Mouse (Mus musculus): ENCODE data around the gene Adamts17.

Adamts17 gene

DNA sequence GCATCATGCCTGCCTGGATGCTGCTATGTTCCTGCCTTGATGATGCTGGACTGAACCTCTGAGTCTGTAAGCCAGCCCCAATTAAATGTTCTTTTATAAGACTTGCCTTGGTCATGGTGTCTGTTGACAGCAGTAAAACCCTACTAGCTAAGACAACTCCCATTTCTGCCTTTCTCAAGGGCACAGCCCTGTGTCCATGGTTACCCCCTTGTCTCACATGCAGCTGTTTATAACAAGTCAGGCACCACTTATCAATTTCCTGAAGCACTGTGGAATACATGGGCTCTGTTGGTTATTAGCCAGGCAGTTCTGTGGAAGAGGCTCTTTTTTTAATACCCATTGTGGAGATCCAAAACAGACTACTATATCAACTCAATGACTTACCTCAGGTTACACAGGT, 193.1 kb downstream of the Adamts17 start:
- CTCF ChIA-PET, result no interaction called here

DNA sequence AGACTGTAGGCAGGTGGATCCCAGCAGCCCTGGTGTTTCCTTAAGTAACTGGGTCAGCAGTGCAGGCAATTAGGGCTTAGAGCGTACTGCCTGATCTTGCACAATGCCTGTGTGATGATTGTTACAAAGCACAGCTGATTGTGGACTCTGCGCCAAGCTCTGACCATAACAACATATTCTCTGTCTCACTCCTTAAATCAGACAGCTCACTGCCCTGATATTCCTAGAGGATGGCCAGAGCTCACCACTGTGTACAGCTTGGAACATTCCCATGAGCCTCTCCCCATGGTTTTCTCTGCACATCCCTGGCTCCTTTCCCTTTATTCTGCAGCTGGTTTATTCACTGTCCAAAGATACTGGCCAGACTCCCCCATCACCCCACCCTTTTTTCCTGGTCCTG, 194.8 kb downstream of the Adamts17 start:
- CTCF ChIA-PET, result no interaction called here

GRCm38 (mm10) chr7:67035246-67035645, 195.7 kb downstream of the Adamts17 start:
- CTCF ChIA-PET, result no interaction called here

DNA sequence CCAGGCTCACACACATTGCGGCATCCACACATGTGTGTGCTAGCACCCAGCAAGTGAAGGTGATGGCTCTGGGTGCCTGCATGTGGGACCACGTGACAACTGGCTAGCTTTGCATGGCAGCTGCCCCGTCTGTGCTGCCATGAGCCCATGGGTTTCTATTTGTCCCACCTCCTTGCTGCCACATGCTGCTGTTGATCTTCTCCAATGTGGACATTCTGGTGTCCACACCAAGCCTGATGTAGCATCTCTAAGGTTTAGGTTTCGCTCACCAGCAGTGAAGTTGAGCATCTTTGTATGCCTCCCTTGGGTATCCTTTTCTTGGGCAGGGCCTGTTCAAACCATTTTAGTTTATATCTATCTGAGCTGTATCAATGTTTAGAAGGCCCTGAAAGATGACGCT, 196.1 kb downstream of the Adamts17 start:
- CTCF ChIA-PET, result no interaction called here

- CTCF ChIA-PET, result no interaction called here
Measured at GRCm38 (mm10) chr7:67036502-67037485, 197.3 kb downstream of the Adamts17 start.

DNA sequence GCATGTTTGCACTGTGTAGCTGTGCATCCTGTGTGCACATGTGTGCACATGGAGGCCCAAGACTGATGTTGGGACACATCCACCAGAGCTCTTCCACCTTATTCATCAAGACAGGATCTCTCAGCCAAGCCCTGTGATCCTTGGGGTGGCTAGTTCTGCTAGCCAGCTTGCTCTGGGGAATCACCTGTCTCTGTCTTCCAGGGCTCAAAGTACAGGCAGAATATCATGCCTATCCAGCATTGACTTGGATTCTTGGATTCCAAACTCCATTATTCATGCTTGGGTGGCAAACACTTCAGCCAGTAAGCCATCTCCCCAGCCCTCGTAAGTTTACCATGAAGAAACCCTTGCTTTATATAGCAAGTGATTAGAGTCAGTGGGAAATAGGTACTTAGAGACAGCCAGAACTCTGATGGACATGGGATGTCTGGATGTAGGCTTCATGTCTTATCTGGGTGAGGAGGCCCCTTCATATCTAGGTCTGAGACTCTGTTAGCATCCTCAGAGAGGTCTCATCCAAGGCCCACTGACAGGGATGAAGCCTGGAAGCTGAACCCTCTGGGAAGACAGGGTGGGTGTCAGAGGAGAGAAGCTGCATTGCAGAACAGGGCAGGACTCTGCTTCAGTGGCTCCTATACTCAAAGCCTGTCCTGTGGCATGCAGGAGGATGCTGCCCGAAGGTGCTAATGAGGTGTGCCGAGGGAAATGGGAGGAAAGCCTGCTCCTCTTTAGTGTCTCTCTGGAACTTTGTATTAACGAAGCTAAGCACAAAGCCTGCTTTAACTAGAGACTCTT, 198.4 kb downstream of the Adamts17 start:
- CTCF ChIA-PET, result no interaction called here

GRCm38 (mm10) chr7:67039143-67039542, 199.6 kb downstream of the Adamts17 start:
- CTCF ChIA-PET, result no interaction called here

GRCm38 (mm10) chr7:67039861-67040260, 200.3 kb downstream of the Adamts17 start:
- CTCF ChIA-PET, result no interaction called here

DNA sequence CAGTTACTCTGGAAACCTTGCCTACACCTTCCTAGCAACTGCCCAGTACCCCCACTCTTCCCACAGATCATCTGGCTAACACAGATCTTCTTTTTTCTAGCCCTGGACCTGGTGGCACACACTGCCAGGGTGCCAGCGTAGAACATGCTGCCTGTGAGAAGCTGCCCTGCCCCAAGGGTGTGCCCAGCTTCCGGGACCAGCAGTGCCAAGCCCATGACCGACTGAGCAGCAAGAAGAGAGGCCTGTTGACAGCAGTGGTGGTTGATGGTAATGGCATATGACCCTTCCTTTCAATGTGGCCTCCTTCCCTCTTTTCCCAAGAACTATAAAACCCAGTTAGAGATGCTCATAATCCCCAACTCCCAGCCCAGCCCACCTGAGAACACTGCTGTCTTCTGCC, 202.2 kb downstream of the Adamts17 start:
- CTCF ChIA-PET, result no interaction called here

GRCm38 (mm10) chr7:67044121-67044817, 204.7 kb downstream of the Adamts17 start:
- CTCF ChIA-PET, result no interaction called here

DNA sequence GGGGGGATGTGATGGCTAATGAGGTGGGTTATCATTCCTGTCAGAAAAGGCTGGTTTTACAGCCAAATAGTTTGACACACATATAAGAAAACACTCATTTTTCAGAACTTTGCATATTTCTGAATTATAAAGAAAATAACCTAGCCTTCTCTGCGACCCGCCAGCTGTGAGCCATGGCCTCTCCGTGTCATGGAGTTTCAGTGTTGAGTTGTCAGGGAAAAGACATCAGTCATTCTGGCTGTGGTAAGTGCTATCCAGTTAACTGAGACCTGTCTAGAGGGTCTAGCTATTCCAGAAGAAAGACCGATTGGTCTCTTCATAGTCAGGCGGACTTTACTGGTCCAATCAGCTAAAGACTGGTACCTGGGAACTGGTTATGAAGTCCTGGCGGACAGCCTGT, 205.7 kb downstream of the Adamts17 start:
- CTCF ChIA-PET, result no interaction called here

DNA sequence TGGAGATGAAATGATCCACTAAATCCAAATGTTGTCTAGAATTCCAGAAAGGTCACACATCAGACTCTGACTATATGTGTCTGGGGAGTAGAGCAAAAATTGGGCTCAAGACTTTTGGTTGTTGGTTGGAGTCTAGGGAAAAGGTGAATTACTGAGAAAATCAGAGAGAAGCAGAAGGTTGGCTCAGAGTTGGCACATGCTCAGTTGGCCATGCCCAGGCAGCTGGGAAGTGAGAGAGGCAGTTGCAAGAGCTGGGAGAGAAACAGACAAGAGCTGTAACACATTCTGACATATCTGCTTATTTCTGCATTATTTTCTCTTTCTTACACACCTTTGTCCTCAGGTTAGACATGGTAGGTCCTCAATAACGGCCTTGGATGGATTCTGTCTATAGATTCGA, 209.7 kb downstream of the Adamts17 start:
- CTCF ChIA-PET, result no interaction called here

DNA sequence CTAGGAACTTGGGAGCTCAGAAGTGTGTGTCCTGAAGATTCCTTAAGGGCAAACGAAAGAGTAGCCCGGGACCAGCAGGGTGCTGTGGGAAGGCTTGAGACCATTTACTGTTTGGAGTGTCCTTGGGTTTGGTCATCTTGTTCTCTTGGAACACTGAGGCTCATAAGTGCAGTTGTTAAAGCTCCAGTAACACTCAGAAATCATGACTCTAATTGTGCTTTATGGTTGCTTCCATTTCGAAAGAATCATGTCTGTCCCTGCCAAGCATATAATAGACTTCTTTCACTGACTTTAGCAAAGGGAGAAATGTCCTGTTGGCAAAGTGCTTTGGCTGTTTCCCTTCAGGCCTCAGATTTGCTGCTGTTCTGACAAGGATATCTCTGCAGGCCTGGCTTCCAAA, 210.9 kb downstream of the Adamts17 start:
- CTCF ChIA-PET, result no interaction called here

DNA sequence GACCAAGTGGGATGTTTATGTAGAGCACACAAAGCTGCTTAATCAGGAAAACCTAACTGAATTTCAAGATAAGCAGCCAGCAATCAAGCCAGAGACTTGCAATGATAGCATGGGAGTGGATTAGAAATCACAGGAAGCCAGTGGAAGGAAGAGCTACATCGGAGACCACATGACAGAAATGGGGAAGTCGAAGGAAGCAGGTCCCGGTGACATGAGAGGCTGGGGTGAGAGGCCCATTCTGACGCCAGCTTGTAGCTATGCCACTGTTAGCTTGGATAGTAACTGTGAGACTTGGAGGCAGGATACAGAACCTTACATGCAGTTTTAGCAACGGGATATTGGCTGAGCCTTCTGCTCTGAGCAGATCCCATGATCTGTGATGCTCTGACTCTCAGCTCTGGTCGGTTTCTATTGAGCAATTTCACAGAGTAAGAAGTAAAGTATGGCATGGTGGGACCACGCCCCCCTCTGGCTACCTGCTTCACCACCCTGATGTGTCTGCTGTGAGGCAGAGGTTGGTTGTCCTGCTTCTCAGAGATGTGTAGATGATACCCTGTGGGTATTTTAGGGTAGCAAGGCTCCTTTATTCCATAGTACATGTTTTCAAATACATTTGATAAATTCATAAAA, 211.7 kb downstream of the Adamts17 start:
- CTCF ChIA-PET, result no interaction called here

DNA sequence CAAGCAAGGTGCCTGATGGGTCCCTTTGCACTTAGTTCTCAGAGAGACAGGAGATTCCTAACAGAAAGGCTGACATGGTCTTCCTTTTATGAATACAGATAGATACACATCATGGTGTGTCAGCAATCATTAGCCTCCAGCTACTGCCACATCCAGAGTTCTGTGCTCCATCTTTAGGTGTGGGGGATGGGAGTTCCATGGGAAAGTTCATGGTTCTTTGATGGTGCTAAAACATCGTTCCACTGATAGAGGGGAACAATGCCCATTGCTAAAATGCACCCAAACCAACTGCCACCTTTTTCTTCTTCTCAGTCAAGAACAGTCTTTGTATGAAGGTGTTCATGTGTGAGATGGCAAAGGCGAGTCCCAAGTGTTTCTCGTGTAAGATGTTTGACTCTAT, 215.3 kb downstream of the Adamts17 start:
- CTCF ChIA-PET, result no interaction called here

DNA sequence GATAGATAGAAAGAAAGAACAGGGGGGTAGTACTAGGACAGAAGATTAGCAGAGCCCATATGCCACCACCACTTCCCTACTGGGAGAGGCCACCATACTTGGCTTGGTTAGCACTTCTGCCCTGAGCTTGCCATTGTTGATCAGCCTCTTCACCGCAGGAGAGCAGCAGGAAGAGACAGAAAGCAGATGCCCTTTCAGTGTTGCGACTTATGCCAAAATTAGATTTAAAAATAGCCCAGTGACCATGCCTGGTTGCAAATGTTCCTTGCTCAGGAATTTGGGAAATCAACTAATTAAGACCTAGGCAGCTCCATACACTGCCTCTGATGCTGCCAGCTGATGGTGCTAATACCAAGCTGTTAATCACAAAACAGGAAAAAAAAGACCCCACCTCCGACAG, 216.0 kb downstream of the Adamts17 start:
- CTCF ChIA-PET, result no interaction called here

DNA sequence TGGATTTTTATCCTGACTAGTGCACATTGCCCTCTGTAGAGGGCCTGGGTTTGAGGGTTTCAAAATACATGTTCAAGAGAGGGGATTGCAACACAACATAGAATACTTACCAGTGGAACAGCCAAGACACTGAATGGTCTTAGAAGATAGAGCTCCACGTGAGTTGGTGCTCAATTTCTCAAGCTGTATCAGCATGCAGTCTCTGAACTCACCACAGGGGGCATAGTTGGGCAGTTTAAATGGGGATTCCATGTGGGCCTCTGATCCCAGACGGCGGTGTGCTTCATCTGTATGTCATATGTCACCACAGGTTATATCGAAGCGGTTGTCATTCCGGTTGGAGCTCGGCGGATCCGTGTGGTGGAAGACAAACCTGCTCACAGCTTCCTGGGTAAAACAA, 222.2 kb downstream of the Adamts17 start:
- CTCF ChIA-PET, result no interaction called here

GRCm38 (mm10) chr7:67062571-67062970, 223.0 kb downstream of the Adamts17 start:
- CTCF ChIA-PET, result no interaction called here

DNA sequence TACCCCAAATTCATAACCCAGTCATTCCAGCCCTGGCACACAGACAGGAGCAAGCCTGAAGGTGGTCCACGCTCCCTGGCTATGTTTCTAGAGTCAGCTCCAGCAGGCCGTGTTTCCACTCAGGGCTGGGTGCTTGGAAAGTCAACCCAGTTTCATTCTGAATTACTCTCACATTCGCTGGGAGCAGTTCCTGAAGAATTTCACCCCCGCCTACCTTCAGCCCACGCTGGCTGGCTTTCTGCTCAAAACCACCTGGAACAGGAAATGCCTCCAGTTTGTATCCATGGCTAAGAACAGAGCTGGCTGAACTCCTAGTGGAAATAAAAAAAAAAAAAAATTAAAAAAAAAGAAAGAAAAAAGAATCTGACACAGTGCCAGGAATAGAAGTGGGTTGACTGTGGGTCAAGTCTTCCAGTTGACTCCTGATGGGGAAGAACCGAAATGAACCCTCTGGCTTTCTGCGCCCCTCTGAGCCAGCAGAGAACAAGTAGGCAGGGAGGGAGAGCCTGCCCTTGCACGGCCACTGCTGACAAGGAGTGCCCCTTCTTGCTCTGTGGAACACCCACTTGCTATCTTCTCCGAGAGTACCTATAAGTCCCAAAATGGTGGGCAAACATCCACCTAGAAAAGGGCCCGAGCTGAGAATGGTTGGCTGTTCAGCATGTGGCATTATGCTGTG, 225.2 kb downstream of the Adamts17 start:
- CTCF ChIA-PET, result no interaction called here

- CTCF ChIA-PET, result no interaction called here
Measured at GRCm38 (mm10) chr7:67065631-67066030, 226.1 kb downstream of the Adamts17 start.

DNA sequence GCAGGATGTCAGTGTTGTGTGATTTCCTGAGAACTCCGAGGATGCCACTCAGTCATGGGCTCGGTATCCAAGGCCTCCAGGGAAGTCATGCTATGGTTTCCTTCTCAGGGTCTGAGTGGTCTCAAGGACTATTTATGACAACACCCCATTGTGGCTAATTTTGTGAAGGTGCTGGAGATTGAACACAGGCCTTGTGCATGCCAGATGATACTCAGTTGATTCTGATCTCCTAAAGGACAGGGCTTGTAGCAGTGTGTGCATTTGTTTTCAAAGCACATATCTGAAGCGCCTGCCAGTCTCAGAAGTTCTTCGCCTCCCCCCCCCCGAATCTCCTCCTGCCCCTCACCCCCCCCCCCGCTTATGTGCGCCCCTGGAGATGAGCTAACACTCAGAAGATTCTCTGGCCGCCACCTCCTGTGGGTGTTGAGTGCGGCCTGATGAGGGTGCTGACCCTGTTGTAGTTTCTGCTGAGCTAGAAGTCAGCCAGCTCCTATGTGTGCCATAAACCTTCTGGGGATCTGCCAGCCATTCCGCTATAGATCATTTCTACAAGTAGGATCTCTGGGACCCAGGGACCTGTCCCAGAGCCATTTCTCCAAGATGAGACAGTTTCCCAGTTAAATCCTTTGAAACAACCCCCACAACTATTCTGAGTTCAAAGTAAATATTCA, 232.6 kb downstream of the Adamts17 start:
- CTCF ChIA-PET, result no interaction called here

Measured in spleen, embryonic (tissue).